Mouse (Mus musculus): ENCODE data around the gene Figla. TPM values are rescaled to one million over a fixed set of nuclear protein-coding genes. Genes with fewer than 3 reads are reported as not detected.
"Not testable (repeated sequence)": the region's sequence is repeated elsewhere in the genome, so short reads cannot be mapped to it uniquely, and the experiment has no call there.

Figla gene
- total RNA-seq (2021): not detected

DNA sequence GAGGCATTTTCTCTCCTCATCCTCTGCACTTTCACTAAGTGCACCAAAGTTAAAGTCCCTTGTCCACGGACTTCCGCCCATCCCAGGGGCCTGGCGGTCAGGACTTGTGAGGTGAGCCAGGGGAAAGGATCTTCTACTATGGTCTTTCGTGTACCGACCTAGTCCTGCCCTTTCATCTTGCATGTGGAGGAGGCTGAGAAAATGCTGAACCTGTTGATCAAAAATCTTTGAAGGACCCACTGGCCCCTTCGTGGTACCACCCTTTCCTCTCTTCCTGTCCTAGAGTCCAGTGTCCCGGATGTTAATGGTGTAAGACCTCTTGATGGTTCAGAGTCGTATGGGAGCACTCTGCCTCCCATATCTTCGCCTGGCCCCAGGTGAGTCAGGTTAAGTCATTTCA, at the start of gene Figla:
Gene Figla, plus strand, starts transcription at position 301 of the 400 bp plus-strand sequence.
- DNase-seq: no peak

DNA sequence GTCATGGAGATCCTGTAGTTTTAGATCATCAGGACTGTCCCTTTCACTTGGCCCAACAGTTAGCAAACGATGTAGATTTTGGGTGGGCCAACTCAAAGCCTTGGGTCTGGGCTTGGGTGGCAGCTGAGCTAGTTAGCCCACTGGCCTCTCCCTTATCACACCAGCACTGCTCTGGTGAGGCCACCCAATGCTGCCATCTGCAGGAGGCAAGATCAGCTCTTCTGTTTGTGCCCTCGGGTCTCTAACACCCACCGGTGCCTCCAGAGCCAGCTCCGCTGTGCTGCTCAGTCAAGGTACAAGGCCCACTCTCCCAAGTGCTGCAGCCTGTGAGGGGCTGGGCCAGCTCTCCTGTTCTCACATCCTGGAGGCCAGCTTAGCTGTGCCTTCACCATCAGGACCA, 49.3 kb upstream of the Figla start:
- DNase-seq: no peak

DNA sequence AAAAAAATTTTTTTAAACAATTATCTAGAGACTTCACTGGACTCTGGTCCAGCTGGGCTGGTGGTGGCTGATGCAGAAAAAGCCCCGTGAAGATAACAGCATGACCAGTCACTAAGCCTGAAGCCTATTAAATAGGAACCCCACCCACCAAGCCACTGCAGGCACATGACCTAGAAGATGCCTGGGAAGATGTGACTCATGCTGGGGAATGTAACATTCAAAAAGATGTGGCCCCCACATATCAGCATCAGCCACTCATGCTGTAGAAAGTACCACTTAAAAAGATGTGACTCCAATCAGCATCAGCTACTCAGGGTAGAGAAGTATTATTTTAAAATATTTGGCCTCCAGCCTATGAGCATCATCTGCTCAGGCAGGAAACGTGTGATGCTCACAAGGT, 46.1 kb upstream of the Figla start:
- DNase-seq: no peak

DNA sequence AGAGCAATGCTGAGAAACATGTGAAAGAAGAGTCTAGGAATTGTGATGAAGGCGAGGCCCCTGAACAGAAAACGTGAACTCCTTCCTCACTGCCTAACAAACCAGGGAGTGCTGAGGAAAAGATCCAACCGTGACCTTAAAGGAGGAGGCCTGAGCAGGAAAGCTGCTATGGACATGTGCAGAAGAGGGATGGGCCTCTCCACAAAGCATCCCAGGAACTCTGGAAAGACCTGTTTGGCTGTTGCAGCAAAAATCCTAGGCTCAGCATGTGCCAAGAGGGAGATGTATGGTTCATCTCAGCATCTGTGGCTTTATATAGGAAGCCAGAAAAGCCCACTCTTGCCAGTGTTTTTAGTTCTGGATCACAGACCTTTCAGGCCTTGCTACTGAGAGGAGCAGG, 43.3 kb upstream of the Figla start:
- DNase-seq: no peak

DNA sequence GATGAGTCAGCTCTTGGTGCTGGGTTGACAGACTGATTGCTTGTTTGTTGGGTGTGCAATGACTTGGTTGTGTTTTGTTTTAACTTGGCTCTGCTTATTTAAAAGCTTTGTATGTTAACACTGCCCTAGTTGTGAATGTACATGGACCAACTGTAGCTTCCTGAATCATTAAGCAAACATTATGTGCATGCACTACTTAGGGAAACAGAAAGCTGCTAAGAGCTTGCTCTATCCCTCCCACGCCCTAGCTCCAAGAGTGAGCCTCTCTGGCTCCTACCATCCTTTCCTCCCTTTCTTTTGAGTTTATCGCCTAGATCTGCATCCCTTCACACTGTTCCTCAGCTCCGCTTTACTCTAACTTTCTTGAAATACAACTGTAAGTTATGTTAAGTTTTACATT, 42.6 kb upstream of the Figla start:
- no peak for DNase-seq

DNA sequence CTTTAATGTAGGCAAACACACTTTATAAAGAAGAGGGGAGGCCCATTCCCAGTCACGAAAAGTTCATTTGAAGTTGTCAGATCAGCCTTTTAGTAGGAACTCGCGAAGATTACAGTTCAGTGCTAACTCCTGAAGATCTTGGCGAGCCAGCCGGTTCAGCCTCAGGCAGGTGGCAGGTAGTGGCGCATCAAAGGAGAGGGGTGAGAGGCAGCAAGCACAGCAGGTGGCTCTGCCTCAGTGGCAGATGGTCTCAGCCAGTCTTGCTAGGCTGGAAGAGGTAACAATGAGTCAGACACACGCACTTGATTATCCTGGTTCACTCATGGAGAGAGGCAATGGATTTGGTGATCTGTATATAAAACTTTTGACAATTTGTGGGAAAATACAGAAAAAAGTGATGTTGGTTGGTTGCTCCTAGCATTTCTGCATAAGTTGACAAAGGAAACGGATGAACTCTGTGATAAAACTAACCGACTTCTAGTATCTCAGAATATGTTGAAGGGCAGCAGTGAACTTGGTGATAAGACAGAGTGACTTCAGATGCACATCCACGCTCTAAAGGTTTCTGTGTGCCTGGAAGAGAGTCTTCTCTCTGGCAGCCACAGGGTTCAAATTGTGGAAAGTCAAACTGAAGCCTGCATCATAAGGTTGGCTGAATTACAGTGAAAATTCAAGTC, 40.9 kb upstream of the Figla start:
- DNase-seq: no peak

DNA sequence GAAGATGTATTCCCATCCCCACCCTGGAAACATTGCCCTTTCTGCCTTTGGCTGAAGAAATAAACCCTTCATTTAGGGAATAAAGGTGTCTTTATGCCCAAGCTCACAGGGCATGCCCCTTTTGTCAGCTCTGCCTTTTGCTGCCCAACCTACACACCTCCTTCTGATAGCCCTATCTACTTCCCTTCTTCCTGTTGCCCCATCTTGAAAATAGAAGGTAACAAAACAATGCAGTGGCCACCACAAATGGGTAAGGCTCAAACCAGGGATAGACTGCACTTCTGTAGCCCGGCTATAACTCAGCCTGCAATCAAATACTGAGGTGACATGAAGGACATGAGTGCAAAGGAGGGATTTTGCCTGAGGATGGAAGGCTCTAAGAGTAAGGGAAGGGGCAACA, 40.2 kb upstream of the Figla start:
- no peak for DNase-seq

DNA sequence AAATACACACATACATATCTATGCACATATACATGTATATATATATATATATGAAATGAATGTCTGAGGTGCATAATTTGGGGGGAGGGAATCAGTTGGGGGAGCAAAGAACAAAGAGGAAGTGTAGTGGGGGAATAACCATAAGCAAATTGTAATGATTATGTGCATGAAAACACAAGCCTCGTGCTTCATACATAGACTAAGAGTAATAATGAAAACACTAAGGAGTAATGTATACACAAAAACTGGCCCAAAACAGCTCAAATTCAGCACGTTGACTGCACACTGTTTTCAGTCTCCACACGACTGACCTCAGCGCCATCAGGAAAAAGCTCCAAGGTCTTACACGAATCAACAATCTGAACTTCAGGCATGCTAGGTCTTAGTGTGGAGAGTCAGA, 39.7 kb upstream of the Figla start:
- DNase-seq: no peak

DNA sequence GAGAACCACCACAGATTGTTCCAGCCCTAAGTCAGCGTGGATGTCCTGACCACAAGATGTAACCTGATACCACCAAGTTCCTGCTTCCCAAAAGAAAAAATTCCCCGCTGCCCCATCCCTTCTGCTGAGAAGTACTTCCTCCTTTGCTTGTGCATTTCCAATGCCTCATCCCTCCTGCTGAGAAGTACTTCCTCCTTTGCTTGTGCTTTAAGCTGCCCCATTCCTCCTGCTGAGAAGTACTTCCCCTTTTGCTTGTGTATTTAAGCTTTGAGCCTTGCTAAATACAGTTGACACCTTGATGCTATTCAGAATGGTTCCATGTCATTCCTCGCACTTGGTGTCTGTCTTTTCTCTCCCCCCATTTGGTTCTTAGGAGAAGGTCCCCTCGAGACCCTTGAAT, 37.2 kb upstream of the Figla start:
- DNase-seq: not testable (repeated sequence)

DNA sequence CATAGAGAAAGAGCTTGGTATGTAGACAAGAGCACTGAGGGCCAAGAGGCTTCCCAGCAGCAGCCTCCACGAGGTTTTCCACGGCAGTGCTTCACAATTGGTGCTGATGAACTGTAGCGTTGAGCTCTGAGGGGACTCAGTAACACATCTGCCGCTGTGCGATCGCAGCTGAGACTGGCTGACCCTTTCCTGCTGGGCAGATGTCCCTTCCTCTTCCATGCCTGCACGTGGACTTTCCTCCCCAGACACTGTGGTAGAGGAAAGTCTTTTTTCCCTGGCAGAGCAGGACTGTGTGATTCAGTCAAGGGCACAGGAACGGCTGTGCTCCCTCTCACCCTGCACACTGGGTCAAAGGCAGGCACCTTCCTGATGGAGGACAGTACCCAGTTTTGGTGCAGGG, 31.6 kb upstream of the Figla start:
- no peak for DNase-seq

DNA sequence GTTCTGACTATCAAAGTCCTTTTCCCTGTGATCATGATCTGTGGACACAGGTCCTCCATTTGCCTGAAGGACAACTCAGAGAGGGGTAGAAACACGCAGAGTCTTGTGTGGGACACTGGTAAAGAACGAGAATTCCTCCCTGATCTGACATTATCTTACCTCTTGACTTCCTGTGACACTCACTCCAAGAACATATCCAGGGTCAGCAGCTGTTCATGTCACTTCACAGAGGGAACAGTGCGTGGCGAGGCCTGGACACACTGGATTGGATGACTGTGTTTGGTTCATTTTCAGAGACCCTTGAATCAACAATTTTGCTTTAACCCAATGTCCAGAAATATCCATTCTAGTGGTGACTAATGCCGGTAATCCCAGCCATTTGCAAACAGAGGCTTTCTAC, 26.4 kb upstream of the Figla start:
- DNase-seq: not testable (repeated sequence)

DNA sequence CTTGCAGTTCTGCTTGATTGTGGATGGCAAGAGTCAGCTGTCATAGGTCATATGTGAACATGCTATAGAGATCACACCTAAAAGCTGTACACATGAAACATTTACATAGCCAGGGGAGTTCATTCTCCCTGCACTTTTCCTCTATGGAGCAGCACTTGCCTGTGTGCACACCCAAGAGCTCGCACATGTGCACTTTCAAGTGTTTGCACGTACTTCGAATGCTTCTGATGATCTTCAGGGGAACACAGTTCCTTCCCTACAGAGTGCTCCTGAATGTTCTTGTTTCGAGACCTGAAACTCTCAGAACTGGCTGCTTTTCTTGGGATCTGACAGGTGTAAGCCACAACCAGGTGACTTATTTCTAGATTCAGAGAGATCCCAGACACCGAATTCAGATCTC, 25.2 kb upstream of the Figla start:
- not testable (repeated sequence) for DNase-seq

DNA sequence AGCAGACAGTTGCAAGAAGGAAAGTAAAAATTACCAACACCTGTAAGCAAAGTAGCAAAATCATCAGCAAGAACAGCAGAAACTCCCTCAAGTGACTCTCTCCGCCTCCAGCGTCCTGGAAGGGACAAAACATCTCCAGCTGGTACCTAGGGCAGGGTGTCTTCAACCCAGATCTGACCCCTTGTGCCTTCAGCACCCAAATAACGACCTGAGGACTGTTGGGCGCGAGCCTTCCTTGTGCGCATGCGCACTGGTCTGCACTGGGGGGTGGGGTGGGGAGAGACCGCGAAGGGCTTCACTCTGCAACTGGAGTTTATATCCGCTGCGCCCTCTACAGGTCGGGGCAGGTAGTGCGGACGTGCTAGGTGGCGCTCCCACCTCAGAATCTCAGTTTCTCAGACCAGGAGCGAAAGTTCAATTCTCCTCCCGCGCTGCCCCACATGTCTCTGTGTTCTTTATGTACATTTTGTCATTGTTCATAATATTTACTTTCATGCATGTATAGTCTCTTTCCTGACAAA, 12.5 kb upstream of the Figla start:
- DNase-seq: no peak

DNA sequence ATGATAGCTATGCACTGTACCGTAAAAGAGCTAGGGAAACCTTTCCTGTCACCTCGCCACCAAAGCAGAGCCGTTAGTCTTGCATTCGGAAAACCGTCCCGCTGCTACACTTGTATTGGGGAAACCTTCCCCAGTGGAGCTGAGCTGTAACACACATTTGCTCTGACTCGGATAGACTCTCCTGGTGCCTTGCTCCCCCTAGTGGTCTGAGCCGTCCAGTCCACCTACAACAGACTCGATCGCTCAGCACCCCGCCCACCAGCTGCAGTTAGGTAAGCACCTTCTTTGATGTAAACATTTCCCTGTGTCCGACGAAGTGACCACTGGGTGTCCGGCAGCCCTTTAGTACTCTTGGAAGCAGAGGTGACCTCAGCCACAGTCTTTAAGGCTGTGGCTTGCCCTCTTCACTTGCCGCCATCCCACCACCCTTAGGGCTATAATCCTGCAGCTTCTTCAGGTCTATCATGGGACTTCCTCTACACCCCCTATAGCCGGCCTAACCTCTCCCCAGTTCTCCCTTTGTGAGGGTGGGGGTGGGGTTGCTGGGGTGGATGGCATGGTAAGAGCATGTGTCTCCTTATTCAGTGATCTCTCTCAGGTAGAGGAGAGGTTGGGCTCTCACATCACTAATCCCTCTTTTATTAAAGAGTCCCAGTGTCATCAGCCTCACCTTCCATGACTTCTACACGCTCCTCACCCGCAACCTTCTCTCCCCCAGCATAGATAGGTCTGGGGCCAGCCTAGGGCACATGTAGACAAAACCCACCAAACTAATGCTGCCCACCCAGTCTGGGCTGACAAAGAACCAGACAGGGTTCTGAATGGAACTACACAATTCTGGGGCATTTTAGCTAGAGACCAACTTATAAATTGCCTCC, 11.5 kb upstream of the Figla start:
- peak; percentile 63 to 65 for DNase-seq

DNA sequence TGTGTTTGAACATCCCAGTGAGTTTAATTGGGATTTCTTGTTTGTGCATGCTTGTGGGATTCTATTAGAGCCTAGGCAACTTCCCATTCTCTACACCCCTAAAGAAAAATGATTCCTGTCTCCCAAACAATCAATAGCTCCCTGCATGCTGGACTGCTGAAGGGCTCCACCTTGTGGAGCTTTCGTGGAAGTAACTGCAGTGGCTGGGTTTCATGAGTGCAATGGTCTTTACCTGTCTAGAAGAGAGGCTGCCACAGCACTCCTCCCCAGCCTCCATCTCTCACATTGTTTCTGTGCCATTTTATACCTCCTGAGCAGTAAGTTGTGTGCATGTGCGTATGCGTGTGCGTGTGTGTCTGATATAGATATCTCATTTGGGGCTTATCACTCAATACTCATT, 6.0 kb upstream of the Figla start:
- DNase-seq: peak; percentile 50 to 51

DNA sequence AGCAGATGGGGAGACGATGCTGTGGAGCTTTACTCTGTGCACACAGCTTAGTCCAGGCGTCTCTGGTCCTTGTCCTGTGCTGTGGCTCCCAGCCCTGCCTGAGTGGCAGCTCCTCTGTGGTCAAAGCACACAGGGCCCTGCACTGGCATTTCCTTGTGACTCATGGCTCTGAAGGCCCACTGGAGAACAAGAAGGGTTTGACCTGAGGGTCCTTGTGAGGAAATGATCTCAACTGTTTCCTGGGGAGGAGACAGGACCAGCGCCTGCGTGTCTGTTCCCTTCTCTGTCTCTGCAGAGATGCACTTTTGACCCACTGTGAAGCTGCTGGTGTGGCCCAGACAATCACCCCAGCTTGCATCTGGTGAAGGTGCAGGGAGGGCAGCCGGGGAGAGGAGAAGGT, 1.2 kb upstream of the Figla start:
- not testable (repeated sequence) for DNase-seq

DNA sequence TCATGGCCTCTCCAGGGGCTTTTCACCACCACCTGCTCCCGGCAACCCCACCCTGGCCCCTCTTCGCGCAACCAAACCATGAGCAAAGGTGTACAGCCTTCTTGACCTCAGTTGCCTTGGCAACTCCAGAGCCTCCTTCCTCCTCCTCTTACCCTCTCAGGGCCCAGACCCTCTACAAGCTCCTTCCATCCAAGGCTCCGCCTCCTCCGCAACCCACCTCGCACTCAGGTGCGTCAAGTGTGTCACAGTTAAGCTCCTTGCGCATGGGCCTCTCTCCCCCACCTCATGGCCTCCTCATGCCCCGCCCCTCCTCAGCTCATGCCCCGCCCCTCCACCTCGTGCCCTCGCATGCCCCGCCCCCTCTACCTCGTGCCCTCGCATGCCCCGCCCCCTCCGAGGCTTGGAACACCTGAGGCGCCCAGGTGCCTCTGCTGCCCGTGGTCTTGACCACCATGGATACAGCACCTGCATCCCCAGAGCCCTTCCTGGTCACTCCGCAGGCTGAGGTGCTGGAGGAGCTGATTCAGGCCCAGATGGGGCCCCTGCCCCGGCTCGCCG, 901 bp downstream of the Figla start:
- DNase-seq: no peak

DNA sequence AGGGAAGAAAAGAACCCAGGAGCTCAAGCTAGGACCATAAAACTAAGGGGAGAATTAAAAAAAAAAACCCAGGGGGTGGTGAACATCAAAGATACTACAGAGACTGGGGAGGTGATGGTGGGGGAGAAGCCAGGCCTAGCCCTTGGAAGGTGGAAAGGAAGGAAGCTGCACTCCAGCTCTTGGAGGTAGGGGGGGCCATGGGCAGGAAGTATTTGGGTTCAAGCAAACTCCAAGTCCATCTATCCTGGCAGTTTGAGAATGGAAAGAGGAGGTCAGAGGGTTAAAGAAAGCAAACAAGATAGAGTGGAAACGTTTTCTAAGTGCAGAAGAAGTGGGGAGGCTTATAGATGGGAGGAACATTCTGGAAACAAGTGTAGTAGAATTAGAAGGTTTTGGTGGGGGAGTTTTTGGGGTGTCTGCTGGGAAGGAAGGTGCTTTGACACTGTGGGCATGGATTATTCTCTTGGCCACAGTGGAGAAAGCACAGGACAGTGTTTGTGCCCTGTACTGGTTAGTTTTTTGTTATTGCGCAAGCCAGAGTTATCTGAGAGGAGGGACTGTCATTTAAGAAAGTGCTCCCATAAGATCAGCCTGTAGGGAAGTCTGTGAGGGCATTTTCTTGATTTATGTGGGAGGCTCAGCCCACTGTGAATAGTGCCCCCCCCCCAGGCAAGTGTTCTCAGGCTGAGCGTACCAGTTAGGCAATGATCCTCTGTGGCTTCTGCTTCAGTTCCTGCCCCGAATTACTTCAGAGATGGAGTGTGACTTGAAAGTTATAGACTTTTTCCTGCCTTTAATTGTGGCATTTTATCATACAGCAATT, 3.7 kb downstream of the Figla start:
- DNase-seq: no peak

DNA sequence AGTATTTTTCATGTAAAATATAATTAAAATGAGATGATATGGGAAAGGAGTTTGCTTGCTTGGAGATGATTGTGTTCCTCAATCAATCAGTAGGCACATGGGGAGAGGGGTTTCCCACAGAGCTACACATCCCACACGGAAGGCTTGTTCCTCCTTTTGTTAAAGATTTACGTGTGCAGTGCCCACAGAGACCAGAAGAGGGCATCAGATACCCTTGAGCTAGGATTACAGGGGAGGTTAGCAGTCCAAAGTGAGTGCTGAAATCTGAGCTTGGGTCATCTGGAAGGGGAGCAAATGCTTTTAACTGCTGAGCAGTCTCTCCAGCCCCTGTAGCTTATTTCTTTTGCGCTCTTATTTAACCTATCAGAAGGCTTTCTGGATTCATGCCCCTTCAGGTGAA, 5.0 kb downstream of the Figla start:
- no peak for DNase-seq

DNA sequence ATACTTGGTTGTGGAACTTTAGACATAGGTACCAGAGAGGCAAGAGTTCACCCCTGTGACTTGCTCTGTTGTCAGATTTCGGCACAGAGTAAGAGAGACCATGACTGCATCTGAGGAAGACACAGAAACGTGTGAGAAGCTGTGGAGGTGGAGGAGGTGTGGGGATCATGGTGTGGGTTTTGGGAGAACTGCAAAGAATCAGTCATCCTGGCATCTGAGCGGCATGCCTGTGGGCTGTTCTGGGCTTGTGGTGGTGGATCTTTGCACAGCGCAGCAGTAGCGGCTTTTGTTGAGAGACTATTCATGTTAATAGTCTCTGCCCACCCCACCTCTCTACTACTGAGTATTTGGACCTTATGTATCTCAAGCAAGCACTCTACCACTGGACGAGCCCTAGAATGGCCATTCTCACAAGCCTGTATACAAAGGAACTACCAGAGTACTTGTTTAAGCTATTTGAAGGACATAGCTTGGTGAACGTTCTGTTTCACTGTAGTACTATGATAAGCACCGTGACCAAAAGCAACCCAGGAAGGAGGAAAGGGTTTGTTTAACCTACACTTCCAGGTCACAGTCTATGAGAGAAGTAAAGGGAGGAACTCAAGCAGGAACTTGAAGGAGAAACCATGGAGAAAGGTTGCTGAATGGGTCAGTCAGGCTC, 10.8 kb downstream of the Figla start:
- no peak for DNase-seq

DNA sequence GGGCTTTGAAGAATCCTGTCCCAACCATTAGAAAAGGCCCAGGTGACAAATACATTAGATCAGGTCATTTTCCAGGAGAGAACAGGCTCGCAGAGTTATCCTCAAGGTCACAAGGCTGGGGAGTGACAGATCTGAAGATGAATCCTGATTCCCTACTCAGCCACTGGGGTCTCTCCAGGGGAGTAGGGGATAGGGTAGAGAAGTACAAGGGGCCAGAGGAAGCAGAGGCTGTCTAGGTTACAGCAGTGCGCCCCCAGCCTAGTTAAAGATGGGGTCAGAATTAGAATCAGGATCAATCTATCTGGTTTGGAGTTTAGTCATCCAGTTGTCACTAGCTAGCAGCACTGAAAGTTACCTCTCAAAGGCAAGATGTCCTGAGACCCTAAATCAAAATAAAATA, 12.2 kb downstream of the Figla start:
- DNase-seq: no peak

Data from layer of hippocampus, postnatal 36 days (tissue).